Comparison of ENCODE assay signal across 8 mouse cellular contexts in genomic region chr5:33377801-33378301, GRCm38 (mm10). TPM values are rescaled to one million over a fixed set of nuclear protein-coding genes. Genes with fewer than 3 reads are reported as not detected.
A peak's percentile ranks its signal among the peaks of the same experiment; 100 is the strongest.
DNase-seq lines count a peak whose midpoint lies in the region; ATAC-seq and TF ChIP-seq lines count a peak whose summit lies in the region.

No protein-coding gene starts in this region.

- H3K9me3 ChIP-seq in heart, embryonic 11.5 days (replicated peaks; ENCODE audit: control insufficient read depth, low read length), result no peaks in the 10 kb centered on the region
- H3K9me3 ChIP-seq in E14TG2a.4 (ENCODE audit: low read length), result no peaks in the 10 kb centered on the region
- H3K9me3 ChIP-seq in hindbrain, embryonic 14.5 days (ENCODE audit: control insufficient read depth, low read length), result no peaks in the 10 kb centered on the region
- H3K9me3 ChIP-seq in liver, postnatal 0 days (ENCODE audit: low read length), result no peaks in the 10 kb centered on the region

- H3K27me3 ChIP-seq in heart, embryonic 11.5 days (ENCODE audit: control insufficient read depth, insufficient read depth, low read length), result no peaks in the 10 kb centered on the region
- no peaks in the 10 kb centered on the region for H3K27me3 ChIP-seq in E14TG2a.4 (ENCODE audit: insufficient read depth, low read length)
- no peaks in the 10 kb centered on the region for H3K27me3 ChIP-seq in hindbrain, embryonic 14.5 days (ENCODE audit: control insufficient read depth, insufficient read depth, low read length)
- H3K27me3 ChIP-seq in liver, postnatal 0 days (ENCODE audit: insufficient read depth, low read length), result no peaks in the 10 kb centered on the region

- TF ChIP-seq EP300 in liver, postnatal 0 days (IDR thresholded peaks at IDR 0.05; ENCODE audit: low read depth), result no peak

- DNase-seq in heart, adult 11 months, result no peak
- no peak for DNase-seq in hindbrain, embryonic 14.5 days (ENCODE audit: low spot score)
- peak; percentile 50 for DNase-seq in liver, postnatal 0 days
- no peak for DNase-seq in ovary, postnatal 10 days (ENCODE audit: low spot score)

- H3K9ac ChIP-seq in heart, embryonic 11.5 days (ENCODE audit: low read depth, low read length), result peak overlapping the region; percentile 93
- H3K9ac ChIP-seq in hindbrain, embryonic 14.5 days, result peak overlapping the region; percentile 81
- peak overlapping the region; percentile 71 for H3K9ac ChIP-seq in liver, postnatal 0 days (replicated peaks)

- H3K4me3 ChIP-seq in heart, embryonic 11.5 days (ENCODE audit: low read depth, low read length), result peak overlapping the region; percentile 67
- H3K4me3 ChIP-seq in E14TG2a.4 (replicated peaks; ENCODE audit: low read length), result peak overlapping the region; percentile 89
- peak overlapping the region; percentile 73 for H3K4me3 ChIP-seq in cortical plate, adult 2 months (ENCODE audit: insufficient read depth, low read length)
- H3K4me3 ChIP-seq in hindbrain, embryonic 14.5 days (replicated peaks; ENCODE audit: low read length), result peak overlapping the region; percentile 53
- peak overlapping the region; percentile 65 for H3K4me3 ChIP-seq in liver, postnatal 0 days (ENCODE audit: low read depth, low read length)

- peak overlapping the region; percentile 94 for H3K27ac ChIP-seq in heart, embryonic 11.5 days (ENCODE audit: low read depth, low read length)
- H3K27ac ChIP-seq in cortical plate, adult 2 months (ENCODE audit: insufficient read depth, low read length), result peak overlapping the region; percentile 81
- peak overlapping the region; percentile 95 for H3K27ac ChIP-seq in hindbrain, embryonic 14.5 days
- H3K27ac ChIP-seq in liver, postnatal 0 days (ENCODE audit: low read depth), result peak overlapping the region; percentile 96

- no peak for TF ChIP-seq CTCF in E14TG2a.4 (conservative IDR thresholded peaks at IDR 0.05; ENCODE audit: low read length)
- TF ChIP-seq CTCF in cortical plate, adult 2 months (IDR thresholded peaks at IDR 0.05; ENCODE audit: extremely low read depth, insufficient read depth, low read length), result no peak
- TF ChIP-seq CTCF in liver, postnatal 0 days (IDR thresholded peaks at IDR 0.05; ENCODE audit: low read depth), result no peak

- peak overlapping the region; percentile 96 for H3K4me2 ChIP-seq in heart, embryonic 11.5 days
- peak overlapping the region; percentile 93 for H3K4me2 ChIP-seq in hindbrain, embryonic 14.5 days (replicated peaks)
- peak overlapping the region; percentile 88 for H3K4me2 ChIP-seq in liver, postnatal 0 days (ENCODE audit: low read depth, low read length)

- WGBS in heart, embryonic 11.5 days (ENCODE audit: insufficient replicate concordance), result 1% methylated on average over 21 of the region's 21 CpGs
- WGBS in hindbrain, embryonic 14.5 days, result 1% methylated on average over 21 of the region's 21 CpGs
- WGBS in liver, postnatal 0 days (ENCODE audit: insufficient replicate concordance), result under 1% methylated on average over 21 of the region's 21 CpGs

- no peak for TF ChIP-seq POLR2A in cortical plate, adult 2 months (IDR thresholded peaks at IDR 0.05; ENCODE audit: extremely low read depth, insufficient read depth, low read length)

- H3K4me1 ChIP-seq in heart, embryonic 11.5 days (ENCODE audit: control insufficient read depth, insufficient read depth, low read length), result peaks cover 10% of the 10 kb centered on the region
- H3K4me1 ChIP-seq in E14TG2a.4 (replicated peaks; ENCODE audit: low read depth, low read length), result peaks cover 15% of the 10 kb centered on the region
- peaks cover 3% of the 10 kb centered on the region for H3K4me1 ChIP-seq in cortical plate, adult 2 months (ENCODE audit: control insufficient read depth, insufficient read depth, low read length)
- peaks cover 13% of the 10 kb centered on the region for H3K4me1 ChIP-seq in hindbrain, embryonic 14.5 days (replicated peaks; ENCODE audit: control insufficient read depth, insufficient read depth, low read length)
- peaks cover 10% of the 10 kb centered on the region for H3K4me1 ChIP-seq in liver, postnatal 0 days (ENCODE audit: insufficient read depth)

- 0 out of 2 replicates have a peak, but pooled peaks have one; percentile 18 for ATAC-seq in heart, embryonic 11.5 days (replicated peaks; ENCODE audit: insufficient number of reproducible peaks, low FRiP score, low TSS enrichment)
- no peak; the same call in 1 of the 2 replicates for ATAC-seq in hindbrain, embryonic 14.5 days (ENCODE audit: low FRiP score)
- peak; percentile 53; the same call in 1 of the 2 replicates for ATAC-seq in liver, postnatal 0 days
- ATAC-seq in neutrophil, adult 5-6 weeks (ENCODE audit: extremely low read depth, insufficient number of reproducible peaks, low FRiP score, poor library complexity, severe bottlenecking), result peak; percentile 4; the same call in 1 of the 2 replicates

- H3K36me3 ChIP-seq in heart, embryonic 11.5 days (ENCODE audit: control insufficient read depth, insufficient read depth, low read length), result peaks cover 8% of the 10 kb centered on the region
- H3K36me3 ChIP-seq in E14TG2a.4 (ENCODE audit: insufficient read depth, low read length), result peaks cover 35% of the 10 kb centered on the region
- H3K36me3 ChIP-seq in hindbrain, embryonic 14.5 days (replicated peaks; ENCODE audit: control insufficient read depth, insufficient read depth), result peaks cover 28% of the 10 kb centered on the region
- H3K36me3 ChIP-seq in liver, postnatal 0 days (replicated peaks; ENCODE audit: insufficient read depth, low read length), result peaks cover 18% of the 10 kb centered on the region

RNA-seq across cellular contexts. Expression of gene Uvssa, which starts 0.5 kb away (rescaled TPM):
- polyA plus RNA-seq in heart, embryonic 11.5 days (2014; fragmentation: Nextera tagmentation; extraction: Ambion mirVana), result 4.0 and 4.2 TPM in 2 replicates
- polyA plus RNA-seq in cortical plate, adult 2 months (2012; rRNA removed), result 5.7 and 6.6 TPM in 2 replicates
- polyA plus RNA-seq in hindbrain, embryonic 14.5 days (2014; fragmentation: Nextera tagmentation; extraction: Ambion mirVana), result 5.6 and 8.3 TPM in 2 replicates
- polyA plus RNA-seq in liver, postnatal 0 days (2015; fragmentation: Nextera tagmentation; extraction: Ambion mirVana), result 2.5 and 3.1 TPM in 2 replicates
- total RNA-seq in neutrophil, adult 5-6 weeks (2017), result 20.5 and 21.1 TPM in 2 replicates

RNA-seq across cellular contexts. Expression of gene Maea, which starts 42.5 kb away (rescaled TPM):
- 124 and 132 TPM in 2 replicates for polyA plus RNA-seq in heart, embryonic 11.5 days (2014; fragmentation: Nextera tagmentation; extraction: Ambion mirVana)
- 116 TPM in 2 replicates for polyA plus RNA-seq in cortical plate, adult 2 months (2012; rRNA removed)
- 123 and 136 TPM in 2 replicates for polyA plus RNA-seq in hindbrain, embryonic 14.5 days (2014; fragmentation: Nextera tagmentation; extraction: Ambion mirVana)
- polyA plus RNA-seq in liver, postnatal 0 days (2015; fragmentation: Nextera tagmentation; extraction: Ambion mirVana), result 38.0 and 41.5 TPM in 2 replicates
- total RNA-seq in neutrophil, adult 5-6 weeks (2017), result 196 and 213 TPM in 2 replicates

RNA-seq across cellular contexts. Expression of gene Nkx1-1, which starts 55.9 kb away (rescaled TPM):
- polyA plus RNA-seq in heart, embryonic 11.5 days (2014; fragmentation: Nextera tagmentation; extraction: Ambion mirVana), result not detected in 2 replicates
- polyA plus RNA-seq in cortical plate, adult 2 months (2012; rRNA removed), result not detected in 2 replicates
- 0.80 and 0.96 TPM in 2 replicates for polyA plus RNA-seq in hindbrain, embryonic 14.5 days (2014; fragmentation: Nextera tagmentation; extraction: Ambion mirVana)
- not detected in 2 replicates for polyA plus RNA-seq in liver, postnatal 0 days (2015; fragmentation: Nextera tagmentation; extraction: Ambion mirVana)
- not detected in 2 replicates for total RNA-seq in neutrophil, adult 5-6 weeks (2017)
